ENCODE assay signal across 8 mouse cellular contexts in the genomic region with DNA sequence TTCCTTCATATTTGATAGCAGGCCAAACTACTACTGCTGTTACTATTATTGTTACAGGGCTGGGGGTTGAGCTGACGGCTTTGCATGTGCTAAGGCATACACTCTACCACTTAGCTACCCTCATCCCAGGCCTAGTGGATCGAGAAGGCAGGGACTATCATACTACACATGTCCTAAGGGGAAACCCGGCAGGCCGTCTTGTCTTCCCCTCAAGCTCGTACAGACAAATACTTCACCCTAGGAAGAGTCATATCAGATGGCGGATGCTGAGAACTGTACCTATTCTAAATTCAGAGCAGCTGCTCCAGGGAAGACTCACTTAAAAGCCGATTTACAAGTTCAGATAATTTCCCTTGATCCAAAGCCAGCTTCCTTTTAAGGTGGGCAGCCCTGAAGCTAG. TPM values are rescaled to one million over a fixed set of nuclear protein-coding genes. Genes with fewer than 3 reads are reported as not detected.
A peak's percentile ranks its signal among the peaks of the same experiment; 100 is the strongest.
DNase-seq lines count a peak whose midpoint lies in the region; ATAC-seq and TF ChIP-seq lines count a peak whose summit lies in the region.

No protein-coding gene starts in this region.

- no peak overlapping the region for H3K4me3 ChIP-seq in heart, embryonic 12.5 days
- no peak overlapping the region for H3K4me3 ChIP-seq in midbrain, embryonic 10.5 days
- no peak overlapping the region for H3K4me3 ChIP-seq in midbrain, embryonic 11.5 days (ENCODE audit: low read depth, low read length)
- H3K4me3 ChIP-seq in limb, embryonic 11.5 days (ENCODE audit: low read depth, low read length) = no peak overlapping the region
- no peak overlapping the region for H3K4me3 ChIP-seq in stomach, embryonic 16.5 days (replicated peaks; ENCODE audit: low read length)
- H3K4me3 ChIP-seq in lung, postnatal 0 days (ENCODE audit: low read depth, low read length) = no peak overlapping the region

- peaks cover 3% of the 10 kb centered on the region; the same call in 1 of the 2 replicates for H3K27me3 ChIP-seq in heart, embryonic 12.5 days (replicated peaks)
- peaks cover 25% of the 10 kb centered on the region for H3K27me3 ChIP-seq in midbrain, embryonic 10.5 days (ENCODE audit: low read depth, poor library complexity, severe bottlenecking)
- H3K27me3 ChIP-seq in midbrain, embryonic 11.5 days (ENCODE audit: control insufficient read depth, insufficient read depth, low read length) = no peaks in the 10 kb centered on the region
- no peaks in the 10 kb centered on the region for H3K27me3 ChIP-seq in limb, embryonic 11.5 days (ENCODE audit: control insufficient read depth, insufficient read depth, low read length)
- H3K27me3 ChIP-seq in stomach, embryonic 16.5 days (ENCODE audit: control insufficient read depth, insufficient read depth, low read length) = peaks cover 3% of the 10 kb centered on the region; the same call in 1 of the 2 replicates
- no peaks in the 10 kb centered on the region for H3K27me3 ChIP-seq in lung, postnatal 0 days (replicated peaks; ENCODE audit: insufficient read depth, low read length)

- peak overlapping the region; percentile 34 for H3K4me2 ChIP-seq in heart, embryonic 12.5 days
- no peak overlapping the region for H3K4me2 ChIP-seq in midbrain, embryonic 11.5 days
- H3K4me2 ChIP-seq in limb, embryonic 11.5 days (ENCODE audit: low read depth, severe bottlenecking) = peak overlapping the region; percentile 31; the same call in 1 of the 2 replicates
- H3K4me2 ChIP-seq in stomach, embryonic 16.5 days (ENCODE audit: low read depth, low read length) = no peak overlapping the region; the same call in 1 of the 2 replicates
- H3K4me2 ChIP-seq in lung, postnatal 0 days (replicated peaks; ENCODE audit: low read depth, low read length) = no peak overlapping the region

- no peak for TF ChIP-seq EP300 in lung, postnatal 0 days (IDR thresholded peaks at IDR 0.05)

- no peak for DNase-seq in heart, adult 8-10 months (ENCODE audit: low spot score)
- DNase-seq in midbrain, embryonic 10.5 days (ENCODE audit: low spot score) = no peak
- DNase-seq in midbrain, embryonic 11.5 days (ENCODE audit: low spot score, missing footprints) = no peak
- no peak for DNase-seq in limb, embryonic 11.5 days (ENCODE audit: low spot score)
- DNase-seq in lung, postnatal 0 days (ENCODE audit: low spot score) = no peak
- no peak for DNase-seq in retina, embryonic 14.5 days (ENCODE audit: low spot score)

- 55% methylated on average over 7 of the region's 7 CpGs for WGBS in heart, embryonic 12.5 days
- WGBS in midbrain, embryonic 10.5 days = 80% methylated on average over 7 of the region's 7 CpGs
- 81% methylated on average over 7 of the region's 7 CpGs for WGBS in midbrain, embryonic 11.5 days
- WGBS in limb, embryonic 11.5 days = 68% methylated on average over 7 of the region's 7 CpGs
- 48% methylated on average over 7 of the region's 7 CpGs for WGBS in stomach, embryonic 16.5 days
- WGBS in lung, postnatal 0 days = 52% methylated on average over 7 of the region's 7 CpGs

- TF ChIP-seq CTCF in lung, postnatal 0 days (IDR thresholded peaks at IDR 0.05) = no peak

- peak overlapping the region; percentile 53; the same call in 1 of the 2 replicates for H3K9ac ChIP-seq in heart, embryonic 12.5 days
- no peak overlapping the region for H3K9ac ChIP-seq in midbrain, embryonic 11.5 days (ENCODE audit: low read length)
- no peak overlapping the region for H3K9ac ChIP-seq in limb, embryonic 11.5 days (ENCODE audit: low read length)
- no peak overlapping the region for H3K9ac ChIP-seq in stomach, embryonic 16.5 days (ENCODE audit: low read length)
- no peak overlapping the region for H3K9ac ChIP-seq in lung, postnatal 0 days (replicated peaks; ENCODE audit: low read depth)

- no peaks in the 10 kb centered on the region for H3K36me3 ChIP-seq in heart, embryonic 12.5 days
- no peaks in the 10 kb centered on the region for H3K36me3 ChIP-seq in midbrain, embryonic 10.5 days
- no peaks in the 10 kb centered on the region for H3K36me3 ChIP-seq in midbrain, embryonic 11.5 days (ENCODE audit: control insufficient read depth, insufficient read depth, low read length)
- H3K36me3 ChIP-seq in limb, embryonic 11.5 days (ENCODE audit: control insufficient read depth, insufficient read depth, low read length) = no peaks in the 10 kb centered on the region
- no peaks in the 10 kb centered on the region for H3K36me3 ChIP-seq in stomach, embryonic 16.5 days (ENCODE audit: control insufficient read depth, insufficient read depth, low read length)
- no peaks in the 10 kb centered on the region for H3K36me3 ChIP-seq in lung, postnatal 0 days (ENCODE audit: insufficient read depth, low read length)

- peaks cover 26% of the 10 kb centered on the region for H3K4me1 ChIP-seq in heart, embryonic 12.5 days (replicated peaks)
- peaks cover 25% of the 10 kb centered on the region for H3K4me1 ChIP-seq in midbrain, embryonic 10.5 days
- peaks cover 8% of the 10 kb centered on the region for H3K4me1 ChIP-seq in midbrain, embryonic 11.5 days (ENCODE audit: control insufficient read depth, insufficient read depth, low read length)
- peaks cover 13% of the 10 kb centered on the region; the same call in 1 of the 2 replicates for H3K4me1 ChIP-seq in limb, embryonic 11.5 days (ENCODE audit: control insufficient read depth, insufficient read depth, low read length)
- 0 out of 2 replicates have a peak, but pooled peaks cover 6% of the 10 kb centered on the region for H3K4me1 ChIP-seq in stomach, embryonic 16.5 days (ENCODE audit: control insufficient read depth, insufficient read depth, low read length)
- no peaks in the 10 kb centered on the region for H3K4me1 ChIP-seq in lung, postnatal 0 days (ENCODE audit: insufficient read depth, low read depth, low read length)

- H3K27ac ChIP-seq in heart, embryonic 12.5 days (ENCODE audit: poor library complexity, severe bottlenecking) = peak overlapping the region; percentile 73
- H3K27ac ChIP-seq in midbrain, embryonic 10.5 days (replicated peaks) = peak overlapping the region; percentile 78
- no peak overlapping the region for H3K27ac ChIP-seq in midbrain, embryonic 11.5 days (ENCODE audit: low read depth, low read length)
- H3K27ac ChIP-seq in limb, embryonic 11.5 days (replicated peaks; ENCODE audit: low read depth, low read length) = no peak overlapping the region
- 0 out of 2 replicates have a peak overlapping the region, but pooled peaks have one; percentile 3 for H3K27ac ChIP-seq in stomach, embryonic 16.5 days (ENCODE audit: low read length)
- no peak overlapping the region for H3K27ac ChIP-seq in lung, postnatal 0 days (ENCODE audit: low read length)

- H3K9me3 ChIP-seq in heart, embryonic 12.5 days (replicated peaks) = no peaks in the 10 kb centered on the region
- no peaks in the 10 kb centered on the region for H3K9me3 ChIP-seq in midbrain, embryonic 10.5 days (replicated peaks)
- no peaks in the 10 kb centered on the region for H3K9me3 ChIP-seq in midbrain, embryonic 11.5 days (ENCODE audit: control insufficient read depth, low read length)
- no peaks in the 10 kb centered on the region for H3K9me3 ChIP-seq in limb, embryonic 11.5 days (ENCODE audit: control insufficient read depth, low read length)
- H3K9me3 ChIP-seq in stomach, embryonic 16.5 days (replicated peaks; ENCODE audit: control insufficient read depth, low read length) = no peaks in the 10 kb centered on the region
- H3K9me3 ChIP-seq in lung, postnatal 0 days (ENCODE audit: low read length) = no peaks in the 10 kb centered on the region

- ATAC-seq in heart, embryonic 12.5 days (ENCODE audit: insufficient number of reproducible peaks, low FRiP score) = no peak
- ATAC-seq in midbrain, embryonic 11.5 days (ENCODE audit: low FRiP score) = no peak
- no peak for ATAC-seq in limb, embryonic 11.5 days (ENCODE audit: insufficient number of reproducible peaks, low FRiP score, low TSS enrichment, low read depth)
- ATAC-seq in stomach, embryonic 16.5 days (ENCODE audit: insufficient read depth, low FRiP score) = no peak
- ATAC-seq in lung, postnatal 0 days = no peak

RNA-seq across cellular contexts. Expression of a gene that starts 40.8 kb away (rescaled TPM):
- 7.1 and 7.7 TPM in 2 replicates for polyA plus RNA-seq in heart, embryonic 12.5 days (2016; fragmentation: Nextera tagmentation; extraction: Ambion mirVana)
- 10 to 100 TPM; 33.5 to 37.8 (median 35.8) TPM for total RNA-seq in heart, adult 8-10 months (2022)
- polyA plus RNA-seq in midbrain, embryonic 10.5 days (2016; fragmentation: Nextera tagmentation; extraction: Ambion mirVana) = 1.3 and 2.2 TPM in 2 replicates
- 1.4 and 1.7 TPM in 2 replicates for polyA plus RNA-seq in midbrain, embryonic 11.5 days (2014; fragmentation: Nextera tagmentation; extraction: Ambion mirVana)
- polyA plus RNA-seq in limb, embryonic 11.5 days (2014; fragmentation: Nextera tagmentation; extraction: Ambion mirVana) = 1.3 and 1.5 TPM in 2 replicates
- 7.8 and 8.0 TPM in 2 replicates for polyA plus RNA-seq in stomach, embryonic 16.5 days (2015; fragmentation: Nextera tagmentation; extraction: Ambion mirVana)
- 11.9 and 14.7 TPM in 2 replicates for polyA plus RNA-seq in lung, postnatal 0 days (2015; fragmentation: Nextera tagmentation; extraction: Ambion mirVana)

Comparison
In these comparisons a context has a peak if more than half of its experiments do, and no peak if none do; other contexts are left out.
1. H3K27ac ChIP-seq: peak in heart, embryonic 12.5 days (single experiment), midbrain, embryonic 10.5 days (single experiment) and stomach, embryonic 16.5 days (single experiment); none in midbrain, embryonic 11.5 days (single experiment), limb, embryonic 11.5 days (single experiment) and lung, postnatal 0 days (single experiment).
2. H3K4me2 ChIP-seq: peak in heart, embryonic 12.5 days (single experiment) and limb, embryonic 11.5 days (single experiment); none in midbrain, embryonic 11.5 days (single experiment), stomach, embryonic 16.5 days (single experiment) and lung, postnatal 0 days (single experiment).